Mouse (Mus musculus) forebrain, embryonic 14.5 days (tissue): Measurements from ENCODE around the gene Pter. TPM values are rescaled to one million over a fixed set of nuclear protein-coding genes. Genes with fewer than 3 reads are reported as not detected.

Experiments used
- ATAC-seq: fragments of 200-750 bp; cut with Nextera tagmentation; 2 replicates; pipeline ENCODE4 v1.8.0; 2017; ENCODE audit warnings: mild to moderate bottlenecking, moderate library complexity
- DNase-seq: peaks from one replicate; pipeline ENCODE4 v3.0.0-alpha.2; 2015; ENCODE audit warnings: low spot score
- H3K27ac ChIP-seq: fragments of 300-500 bp; sonication (generic); 2 replicates; pipeline ENCODE4 v1.5.1; 2014; ENCODE audit warnings: low read depth, mild to moderate bottlenecking, control low read depth, low read length, moderate library complexity
- H3K27me3 ChIP-seq: fragments of 300-500 bp; sonication (generic); replicated peaks from 2 replicates; pipeline ENCODE4 v1.6.1; 2014; ENCODE audit warnings: low read length, control low read depth, mixed read lengths; ENCODE audit not compliant: control insufficient read depth, insufficient read depth
- H3K36me3 ChIP-seq: fragments of 300-500 bp; sonication (generic); 2 replicates; pipeline ENCODE4 v1.6.1; 2014; ENCODE audit warnings: low read length, control low read depth; ENCODE audit not compliant: control insufficient read depth, insufficient read depth
- H3K4me1 ChIP-seq: fragments of 300-500 bp; sonication (generic); 2 replicates; pipeline ENCODE4 v1.6.1; 2014; ENCODE audit warnings: antibody characterized with exemption, low read length, control low read depth; ENCODE audit not compliant: control insufficient read depth, insufficient read depth
- H3K4me2 ChIP-seq: fragments of 300-500 bp; sonication (generic); 2 replicates; pipeline ENCODE4 v1.6.1; 2014; ENCODE audit warnings: mild to moderate bottlenecking, control low read depth, low read length
- H3K4me3 ChIP-seq: fragments of 300-500 bp; sonication (generic); 2 replicates; pipeline ENCODE4 v1.5.1; 2014; ENCODE audit warnings: low read depth, low read length, control low read depth
- H3K9ac ChIP-seq: fragments of 300-500 bp; sonication (generic); 2 replicates; pipeline ENCODE4 v1.6.1; 2014; ENCODE audit warnings: mild to moderate bottlenecking, low read length, control low read depth, moderate library complexity
- H3K9me3 ChIP-seq: fragments of 300-500 bp; sonication (generic); replicated peaks from 2 replicates; pipeline ENCODE4 v1.6.1; 2016; ENCODE audit warnings: low read length, control low read depth, mixed read lengths; ENCODE audit not compliant: control insufficient read depth
- WGBS: fragments of 180-500 bp; shearing (Covaris S2); extraction: QIAGEN DNeasy Blood & Tissue Kit; methylation state at CpG from one replicate; pipeline ENCODE4 v1.1.7; 2014; 5-methylcytosine and 5-hydroxymethylcytosine counted together
- polyA plus RNA-seq: library from polyadenylated mRNA; unstranded; fragments of >200 nt; fragmentation: Nextera tagmentation; extraction: Ambion mirVana; gene quantifications from 2 replicates; pipeline ENCODE4 v1.2.1, GENCODE M21; 2014

The Pter gene
- polyA plus RNA-seq, 1 experiment from 2014 or later, result 5.7 TPM

GRCm38 (mm10) chr2:12933905-12934304 lies 10.1 kb downstream of the Pter start:
- Histone ChIP-seq H3K36me3 (no peaks in the 10 kb centered on the region), H3K9me3 (no peaks in the 10 kb centered on the region), H3K4me2 (no peak overlapping the region), H3K27ac (no peak overlapping the region), H3K27me3 (no peaks in the 10 kb centered on the region), H3K4me1 (no peaks in the 10 kb centered on the region), H3K4me3 (no peak overlapping the region), H3K9ac (no peak overlapping the region)
- ATAC-seq (no peak), DNase-seq (no peak)
- 89% methylated on average over 2 of the region's 2 CpGs for WGBS

GRCm38 (mm10) chr2:12935286-12935685 lies 11.4 kb downstream of the Pter start:
- Histone ChIP-seq H3K4me1 (no peaks in the 10 kb centered on the region), H3K9me3 (no peaks in the 10 kb centered on the region), H3K4me2 (no peak overlapping the region), H3K4me3 (no peak overlapping the region), H3K27me3 (no peaks in the 10 kb centered on the region), H3K27ac (no peak overlapping the region), H3K36me3 (no peaks in the 10 kb centered on the region), H3K9ac (no peak overlapping the region)
- no peak for ATAC-seq
- DNase-seq, result no peak
- WGBS, result 77% methylated on average over 2 of the region's 2 CpGs

- Histone ChIP-seq H3K27ac (no peak overlapping the region), H3K4me2 (no peak overlapping the region), H3K4me3 (no peak overlapping the region), H3K27me3 (no peaks in the 10 kb centered on the region), H3K9ac (no peak overlapping the region), H3K4me1 (no peaks in the 10 kb centered on the region), H3K36me3 (no peaks in the 10 kb centered on the region), H3K9me3 (no peaks in the 10 kb centered on the region)
- ATAC-seq (no peak), DNase-seq (peak; percentile 9)
- 91% methylated on average over 10 of the region's 10 CpGs for WGBS
Observed at GRCm38 (mm10) chr2:12937461-12938217, 13.8 kb downstream of the Pter start.

GRCm38 (mm10) chr2:12938641-12939040 lies 14.8 kb downstream of the Pter start:
- DNase-seq, result no peak
- Histone ChIP-seq H3K9ac (no peak overlapping the region), H3K4me2 (no peak overlapping the region), H3K27ac (no peak overlapping the region), H3K36me3 (no peaks in the 10 kb centered on the region), H3K27me3 (no peaks in the 10 kb centered on the region), H3K9me3 (no peaks in the 10 kb centered on the region), H3K4me1 (no peaks in the 10 kb centered on the region), H3K4me3 (no peak overlapping the region)
- no peak for ATAC-seq
- 84% methylated on average over 2 of the region's 2 CpGs for WGBS

- ATAC-seq (no peak), DNase-seq (no peak)
- no peaks in the 10 kb centered on the region for H3K36me3 ChIP-seq
- H3K27me3 ChIP-seq, result no peaks in the 10 kb centered on the region
- no peaks in the 10 kb centered on the region for H3K9me3 ChIP-seq
- no peaks in the 10 kb centered on the region for H3K4me1 ChIP-seq
- no peak overlapping the region for H3K4me3 ChIP-seq
- no peak overlapping the region for H3K9ac ChIP-seq
- no peak overlapping the region for H3K4me2 ChIP-seq
- no peak overlapping the region for H3K27ac ChIP-seq
Observed at GRCm38 (mm10) chr2:12956703-12957424, 33.0 kb downstream of the Pter start.

- H3K27me3 ChIP-seq, result peaks cover 17% of the 10 kb centered on the region; the same call in 1 of the 2 replicates
- peak; percentile 94 for ATAC-seq
- 6% methylated on average over 12 of the region's 12 CpGs for WGBS
Observed at GRCm38 (mm10) chr2:12970049-12970724, 46.3 kb downstream of the Pter start.

GRCm38 (mm10) chr2:12973752-12974151 lies 49.9 kb downstream of the Pter start:
- H3K4me1 ChIP-seq, result peaks cover 4% of the 10 kb centered on the region
- H3K36me3 ChIP-seq, result no peaks in the 10 kb centered on the region
- ATAC-seq, result no peak
- no peak overlapping the region for H3K9ac ChIP-seq
- H3K27ac ChIP-seq, result no peak overlapping the region
- H3K27me3 ChIP-seq, result 0 out of 2 replicates have a peak, but pooled peaks cover 8% of the 10 kb centered on the region
- whole genome bisulfite sequencing, result 80% methylated on average over 2 of the region's 2 CpGs
- DNase-seq, result no peak
- H3K4me2 ChIP-seq, result no peak overlapping the region
- no peak overlapping the region for H3K4me3 ChIP-seq
- H3K9me3 ChIP-seq, result no peaks in the 10 kb centered on the region

More at GRCm38 (mm10) chr2:12970049-12970724, 46.3 kb downstream of the Pter start:
- H3K4me3 ChIP-seq, result no peak overlapping the region
- H3K9ac ChIP-seq, result no peak overlapping the region
- H3K9me3 ChIP-seq, result no peaks in the 10 kb centered on the region
- no peaks in the 10 kb centered on the region for H3K36me3 ChIP-seq
- peaks cover 4% of the 10 kb centered on the region for H3K4me1 ChIP-seq
- H3K27ac ChIP-seq, result no peak overlapping the region
- H3K4me2 ChIP-seq, result no peak overlapping the region
- DNase-seq, result peak; percentile 92

GRCm38 (mm10) chr2:12977367-12977766 lies 53.5 kb downstream of the Pter start:
- H3K9ac ChIP-seq, result no peak overlapping the region
- no peaks in the 10 kb centered on the region for H3K4me1 ChIP-seq
- ATAC-seq (no peak), DNase-seq (no peak)
- H3K36me3 ChIP-seq, result no peaks in the 10 kb centered on the region
- no peaks in the 10 kb centered on the region for H3K9me3 ChIP-seq
- H3K4me2 ChIP-seq, result no peak overlapping the region
- 0 out of 2 replicates have a peak, but pooled peaks cover 6% of the 10 kb centered on the region for H3K27me3 ChIP-seq
- WGBS, result 94% methylated on average over 7 of the region's 7 CpGs
- H3K4me3 ChIP-seq, result no peak overlapping the region
- no peak overlapping the region for H3K27ac ChIP-seq
